Mouse (Mus musculus): ENCODE measurements around the gene Fat2. TPM values are rescaled to one million over a fixed set of nuclear protein-coding genes. Genes with fewer than 3 reads are reported as not detected.

The Fat2 gene
- polyA plus RNA-seq, 1 experiment from 2014 or later = 0.16 TPM

GRCm38 (mm10) chr11:55274756-55275155 is 61.6 kb downstream of the Fat2 start:
- no peaks in the 10 kb centered on the region for H3K36me3 ChIP-seq (ENCODE audit: control insufficient read depth, insufficient read depth, low read length)
- no peaks in the 10 kb centered on the region for H3K27me3 ChIP-seq (ENCODE audit: control insufficient read depth, insufficient read depth, low read length)
- ATAC-seq (ENCODE audit: low FRiP score, low TSS enrichment) = no peak
- no peaks in the 10 kb centered on the region for H3K9me3 ChIP-seq (ENCODE audit: control insufficient read depth, low read length)
- no peak overlapping the region for H3K9ac ChIP-seq (ENCODE audit: low read depth, low read length)
- H3K27ac ChIP-seq (ENCODE audit: low read depth, low read length) = no peak overlapping the region
- H3K4me3 ChIP-seq (ENCODE audit: low read length) = no peak overlapping the region
- WGBS = 80% methylated on average over 6 of the region's 6 CpGs
- no peak overlapping the region for H3K4me2 ChIP-seq (replicated peaks; ENCODE audit: low read depth, low read length)
- H3K4me1 ChIP-seq (ENCODE audit: control insufficient read depth, insufficient read depth, low read length) = no peaks in the 10 kb centered on the region

GRCm38 (mm10) chr11:55268580-55268979 is 67.8 kb downstream of the Fat2 start:
- ATAC-seq (ENCODE audit: low FRiP score, low TSS enrichment) = no peak
- Histone ChIP-seq H3K4me1 (ENCODE audit: control insufficient read depth, insufficient read depth, low read length) (no peaks in the 10 kb centered on the region), H3K36me3 (ENCODE audit: control insufficient read depth, insufficient read depth, low read length) (no peaks in the 10 kb centered on the region), H3K27ac (ENCODE audit: low read depth, low read length) (no peak overlapping the region), H3K9me3 (ENCODE audit: control insufficient read depth, low read length) (no peaks in the 10 kb centered on the region), H3K27me3 (ENCODE audit: control insufficient read depth, insufficient read depth, low read length) (no peaks in the 10 kb centered on the region), H3K4me2 (replicated peaks; ENCODE audit: low read depth, low read length) (no peak overlapping the region), H3K9ac (ENCODE audit: low read depth, low read length) (no peak overlapping the region), H3K4me3 (ENCODE audit: low read length) (no peak overlapping the region)
- WGBS = 90% methylated on average over 6 of the region's 6 CpGs

GRCm38 (mm10) chr11:55265647-55266046 is 70.7 kb downstream of the Fat2 start:
- WGBS = 47% methylated on average over 2 of the region's 2 CpGs
- no peaks in the 10 kb centered on the region for H3K4me1 ChIP-seq (ENCODE audit: control insufficient read depth, insufficient read depth, low read length)
- no peaks in the 10 kb centered on the region for H3K27me3 ChIP-seq (ENCODE audit: control insufficient read depth, insufficient read depth, low read length)
- no peak overlapping the region for H3K9ac ChIP-seq (ENCODE audit: low read depth, low read length)
- no peak overlapping the region for H3K27ac ChIP-seq (ENCODE audit: low read depth, low read length)
- H3K4me3 ChIP-seq (ENCODE audit: low read length) = no peak overlapping the region
- H3K4me2 ChIP-seq (replicated peaks; ENCODE audit: low read depth, low read length) = no peak overlapping the region
- no peaks in the 10 kb centered on the region for H3K9me3 ChIP-seq (ENCODE audit: control insufficient read depth, low read length)
- H3K36me3 ChIP-seq (ENCODE audit: control insufficient read depth, insufficient read depth, low read length) = no peaks in the 10 kb centered on the region
- ATAC-seq (ENCODE audit: low FRiP score, low TSS enrichment) = no peak

GRCm38 (mm10) chr11:55264318-55264717 is 72.0 kb downstream of the Fat2 start:
- H3K4me1 ChIP-seq (ENCODE audit: control insufficient read depth, insufficient read depth, low read length) = no peaks in the 10 kb centered on the region
- H3K9me3 ChIP-seq (ENCODE audit: control insufficient read depth, low read length) = no peaks in the 10 kb centered on the region
- H3K9ac ChIP-seq (ENCODE audit: low read depth, low read length) = no peak overlapping the region
- no peak overlapping the region for H3K27ac ChIP-seq (ENCODE audit: low read depth, low read length)
- H3K27me3 ChIP-seq (ENCODE audit: control insufficient read depth, insufficient read depth, low read length) = no peaks in the 10 kb centered on the region
- H3K4me3 ChIP-seq (ENCODE audit: low read length) = no peak overlapping the region
- 77% methylated on average over 2 of the region's 2 CpGs for WGBS
- H3K36me3 ChIP-seq (ENCODE audit: control insufficient read depth, insufficient read depth, low read length) = no peaks in the 10 kb centered on the region
- no peak overlapping the region for H3K4me2 ChIP-seq (replicated peaks; ENCODE audit: low read depth, low read length)
- no peak for ATAC-seq (ENCODE audit: low FRiP score, low TSS enrichment)

GRCm38 (mm10) chr11:55262000-55262399 is 74.4 kb downstream of the Fat2 start:
- H3K4me3 ChIP-seq (ENCODE audit: low read length) = no peak overlapping the region
- H3K27me3 ChIP-seq (ENCODE audit: control insufficient read depth, insufficient read depth, low read length) = no peaks in the 10 kb centered on the region
- H3K4me1 ChIP-seq (ENCODE audit: control insufficient read depth, insufficient read depth, low read length) = no peaks in the 10 kb centered on the region
- no peak overlapping the region for H3K9ac ChIP-seq (ENCODE audit: low read depth, low read length)
- no peaks in the 10 kb centered on the region for H3K36me3 ChIP-seq (ENCODE audit: control insufficient read depth, insufficient read depth, low read length)
- no peaks in the 10 kb centered on the region for H3K9me3 ChIP-seq (ENCODE audit: control insufficient read depth, low read length)
- 72% methylated on average over 5 of the region's 5 CpGs for WGBS
- ATAC-seq (ENCODE audit: low FRiP score, low TSS enrichment) = no peak
- H3K4me2 ChIP-seq (replicated peaks; ENCODE audit: low read depth, low read length) = no peak overlapping the region
- H3K27ac ChIP-seq (ENCODE audit: low read depth, low read length) = no peak overlapping the region

- H3K9ac ChIP-seq (ENCODE audit: low read depth, low read length) = no peak overlapping the region
- no peaks in the 10 kb centered on the region for H3K36me3 ChIP-seq (ENCODE audit: control insufficient read depth, insufficient read depth, low read length)
- WGBS = 87% methylated on average over 4 of the region's 4 CpGs
- no peak overlapping the region for H3K27ac ChIP-seq (ENCODE audit: low read depth, low read length)
- no peak for ATAC-seq (ENCODE audit: low FRiP score, low TSS enrichment)
- no peaks in the 10 kb centered on the region for H3K4me1 ChIP-seq (ENCODE audit: control insufficient read depth, insufficient read depth, low read length)
- no peak overlapping the region for H3K4me2 ChIP-seq (replicated peaks; ENCODE audit: low read depth, low read length)
- no peaks in the 10 kb centered on the region for H3K9me3 ChIP-seq (ENCODE audit: control insufficient read depth, low read length)
- no peaks in the 10 kb centered on the region for H3K27me3 ChIP-seq (ENCODE audit: control insufficient read depth, insufficient read depth, low read length)
- no peak overlapping the region for H3K4me3 ChIP-seq (ENCODE audit: low read length)
Measured at GRCm38 (mm10) chr11:55261105-55261504, 75.3 kb downstream of the Fat2 start.

GRCm38 (mm10) chr11:55253391-55253790 is 83.0 kb downstream of the Fat2 start:
- Histone ChIP-seq H3K4me1 (ENCODE audit: control insufficient read depth, insufficient read depth, low read length) (no peaks in the 10 kb centered on the region), H3K27ac (ENCODE audit: low read depth, low read length) (no peak overlapping the region), H3K4me2 (replicated peaks; ENCODE audit: low read depth, low read length) (no peak overlapping the region), H3K9me3 (ENCODE audit: control insufficient read depth, low read length) (no peaks in the 10 kb centered on the region), H3K36me3 (ENCODE audit: control insufficient read depth, insufficient read depth, low read length) (no peaks in the 10 kb centered on the region), H3K27me3 (ENCODE audit: control insufficient read depth, insufficient read depth, low read length) (no peaks in the 10 kb centered on the region), H3K9ac (ENCODE audit: low read depth, low read length) (no peak overlapping the region), H3K4me3 (ENCODE audit: low read length) (no peak overlapping the region)
- no peak for ATAC-seq (ENCODE audit: low FRiP score, low TSS enrichment)
- 88% methylated on average over 9 of the region's 9 CpGs for WGBS

GRCm38 (mm10) chr11:55250527-55250926 is 85.8 kb downstream of the Fat2 start:
- no peaks in the 10 kb centered on the region for H3K27me3 ChIP-seq (ENCODE audit: control insufficient read depth, insufficient read depth, low read length)
- no peaks in the 10 kb centered on the region; the same call in 1 of the 2 replicates for H3K9me3 ChIP-seq (ENCODE audit: control insufficient read depth, low read length)
- no peaks in the 10 kb centered on the region for H3K36me3 ChIP-seq (ENCODE audit: control insufficient read depth, insufficient read depth, low read length)
- H3K27ac ChIP-seq (ENCODE audit: low read depth, low read length) = no peak overlapping the region
- 0 out of 2 replicates have a peak, but pooled peaks have one; percentile 32 for ATAC-seq (ENCODE audit: low FRiP score, low TSS enrichment)
- H3K4me2 ChIP-seq (replicated peaks; ENCODE audit: low read depth, low read length) = no peak overlapping the region
- no peaks in the 10 kb centered on the region for H3K4me1 ChIP-seq (ENCODE audit: control insufficient read depth, insufficient read depth, low read length)
- WGBS = 50% methylated on average over 6 of the region's 6 CpGs
- no peak overlapping the region for H3K9ac ChIP-seq (ENCODE audit: low read depth, low read length)
- no peak overlapping the region for H3K4me3 ChIP-seq (ENCODE audit: low read length)

- Histone ChIP-seq H3K27me3 (ENCODE audit: control insufficient read depth, insufficient read depth, low read length) (no peaks in the 10 kb centered on the region), H3K4me3 (ENCODE audit: low read length) (no peak overlapping the region), H3K4me1 (ENCODE audit: control insufficient read depth, insufficient read depth, low read length) (no peaks in the 10 kb centered on the region), H3K9me3 (ENCODE audit: control insufficient read depth, low read length) (no peaks in the 10 kb centered on the region), H3K27ac (ENCODE audit: low read depth, low read length) (no peak overlapping the region), H3K36me3 (ENCODE audit: control insufficient read depth, insufficient read depth, low read length) (no peaks in the 10 kb centered on the region), H3K9ac (ENCODE audit: low read depth, low read length) (no peak overlapping the region), H3K4me2 (replicated peaks; ENCODE audit: low read depth, low read length) (no peak overlapping the region)
- ATAC-seq (ENCODE audit: low FRiP score, low TSS enrichment) = peak; percentile 55; the same call in 1 of the 2 replicates
- WGBS = 65% methylated on average over 7 of the region's 7 CpGs
Measured at GRCm38 (mm10) chr11:55240556-55240955, 95.8 kb downstream of the Fat2 start.
